Mouse (Mus musculus) CD8-positive naive resting alpha-beta T cell, adult 57 days (primary cell): ENCODE measurements around the gene Vstm4. TPM values are rescaled to one million over a fixed set of nuclear protein-coding genes. Genes with fewer than 3 reads are reported as not detected.

ENCODE experiments used
- total RNA-seq: library from RNA; stranded (reverse); gene quantifications from one replicate; pipeline ENCODE4 v1.2.4, GENCODE M21; 2023

The Vstm4 gene
- total RNA-seq = 0.37 TPM

DNA sequence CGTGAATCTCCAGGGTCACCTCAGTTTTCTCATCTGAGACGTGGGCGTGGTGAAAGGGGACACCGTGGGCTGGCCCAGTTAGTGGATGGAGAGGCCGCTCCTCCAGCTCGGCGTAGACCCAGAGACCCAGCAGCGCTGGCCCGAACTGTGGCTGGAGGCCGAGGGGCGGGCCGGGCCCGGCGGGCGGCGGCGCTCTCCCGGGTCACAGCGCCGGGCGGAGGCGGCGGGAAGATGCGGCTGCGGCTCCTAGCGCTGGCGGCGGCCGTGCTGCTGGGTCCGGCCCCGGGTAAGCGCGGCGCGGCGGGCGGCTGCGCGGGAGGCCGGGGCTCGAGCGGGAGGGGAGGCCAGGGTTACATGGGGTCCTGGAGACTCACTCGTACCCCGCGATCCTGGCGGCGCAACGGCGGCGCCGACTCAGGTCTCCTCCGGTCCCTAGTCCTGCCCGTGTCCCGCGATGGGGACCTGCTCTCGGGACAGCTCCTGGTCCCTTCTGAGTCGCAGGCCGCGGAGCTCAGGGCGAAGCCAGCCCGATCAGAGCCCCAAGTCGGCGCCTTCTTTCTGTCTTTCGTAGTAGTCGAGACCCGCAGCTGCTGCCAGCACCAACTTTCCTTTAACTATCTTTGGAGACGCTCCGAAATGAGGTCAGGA, at the start of gene Vstm4:
Gene Vstm4, plus strand, starts transcription at position 76 of the 648 bp plus-strand sequence.

DNA sequence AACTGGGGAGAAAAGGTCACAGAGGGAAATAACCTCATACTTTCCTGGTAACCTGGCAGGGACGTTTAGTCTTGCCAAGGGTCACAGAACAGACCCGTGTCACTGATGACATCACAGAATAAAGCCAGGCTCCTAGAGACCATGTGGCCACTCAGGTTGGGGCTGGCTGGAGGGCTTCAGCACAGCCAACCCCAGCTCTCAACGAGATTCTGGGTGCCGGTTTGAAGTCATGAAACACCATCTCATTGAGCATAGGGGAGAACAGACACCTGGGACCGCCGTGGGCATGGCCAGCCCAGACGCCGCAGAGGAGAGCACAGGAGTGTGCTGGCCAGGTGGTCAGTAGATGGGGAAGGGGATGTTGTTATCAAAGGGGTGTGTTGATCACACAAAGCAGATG, 22.7 kb upstream of the Vstm4 start, which contains the start of gene Fam170b:
Gene Fam170b, plus strand, starts transcription at position 116 of the 400 bp plus-strand sequence.

Other genes with a start within 250 kb of the Vstm4 start
- gene 3425401B19Rik, start 171.5 kb upstream of the Vstm4 start, total RNA-seq = 0.15 TPM
- not detected for gene Tmem273, start 70.8 kb upstream of the Vstm4 start, total RNA-seq
- gene Fam170b, start 22.8 kb upstream of the Vstm4 start, total RNA-seq = not detected
- not detected for gene Lrrc18, start 134.6 kb downstream of the Vstm4 start, total RNA-seq